Mouse (Mus musculus): Measurements from ENCODE around the gene Olig1.

The Olig1 gene

GRCm38 (mm10) chr16:91269468-91270211, at the start of gene Olig1:
Gene Olig1, plus strand, starts transcription at chr16:91269772.
- in situ Hi-C loops (cut with MboI, MseI), result no loop called here

GRCm38 (mm10) chr16:91222171-91222642, 47.4 kb upstream of the Olig1 start:
- in situ Hi-C loops (cut with MboI, MseI), result no loop called here

DNA sequence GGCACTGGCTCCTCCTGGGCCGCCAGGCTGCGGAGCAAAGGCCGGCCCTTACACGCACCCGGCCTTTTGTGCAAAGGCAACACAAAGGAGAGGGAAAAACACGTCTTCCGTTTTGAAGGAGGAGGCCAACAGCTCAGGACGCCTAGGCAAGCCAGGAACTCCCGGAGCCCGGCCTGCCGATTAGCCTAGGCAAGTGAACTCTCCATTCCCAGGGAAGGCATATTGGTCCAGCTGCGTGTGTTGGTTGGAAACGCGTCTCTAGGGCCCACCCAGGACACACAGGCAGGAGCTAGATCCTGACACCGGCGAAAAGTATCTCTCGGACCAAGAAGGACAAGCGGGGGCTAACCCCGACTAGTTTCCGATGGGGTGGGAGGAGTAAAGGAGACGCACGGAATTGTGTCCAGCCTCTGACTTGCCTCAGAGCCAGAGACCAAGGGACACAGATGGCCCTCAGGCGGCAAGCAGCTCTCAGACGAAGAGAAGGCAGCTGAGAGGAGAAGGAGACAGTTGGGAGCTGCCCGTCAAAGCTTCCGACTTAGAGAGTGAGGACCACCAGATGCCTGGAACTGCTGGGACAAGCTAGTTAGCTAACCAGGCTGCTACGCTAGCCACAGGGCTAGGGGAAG, 46.8 kb upstream of the Olig1 start:
- in situ Hi-C loops (cut with MboI, MseI), result no loop called here

DNA sequence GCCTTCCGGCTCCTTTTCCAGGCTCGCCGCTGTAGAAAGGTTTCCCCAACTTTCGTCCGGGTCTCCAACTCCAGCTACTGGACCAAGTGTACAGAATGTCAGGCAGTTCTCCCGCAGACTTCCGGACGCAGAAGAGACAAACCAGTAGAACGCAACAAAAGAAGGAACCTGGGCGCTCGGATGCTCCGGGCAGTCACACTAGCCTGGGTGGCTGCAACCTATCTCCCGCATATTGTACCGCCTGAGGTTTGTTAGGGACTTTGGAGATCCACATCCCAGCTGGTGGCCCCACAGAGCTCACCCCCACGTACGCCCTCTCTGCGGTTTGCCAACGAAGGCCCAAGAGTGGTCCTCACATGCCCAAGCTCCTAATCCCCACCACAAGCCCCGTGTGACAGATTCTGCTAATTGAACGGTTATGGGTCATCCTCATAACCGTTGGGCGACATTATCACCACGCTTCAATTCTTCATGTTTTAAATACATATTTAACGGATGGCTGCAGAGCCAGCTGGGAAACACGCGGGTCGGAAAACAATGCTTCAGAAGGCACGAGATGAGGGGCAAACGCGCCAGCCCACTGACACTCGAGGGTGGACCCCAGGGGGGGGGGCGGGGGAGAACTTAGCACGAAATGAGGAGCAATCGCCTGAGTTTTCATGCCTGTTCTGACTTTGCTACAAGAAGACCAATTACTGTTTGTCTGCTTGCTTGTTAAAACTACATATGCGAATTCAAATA, 46.1 kb upstream of the Olig1 start:
- in situ Hi-C loops (cut with MboI, MseI), result no loop called here

- in situ Hi-C loops (cut with MboI, MseI), result no loop called here
Observed at GRCm38 (mm10) chr16:91224068-91224402, 45.5 kb upstream of the Olig1 start.

GRCm38 (mm10) chr16:91224481-91225232, 44.9 kb upstream of the Olig1 start:
- in situ Hi-C loops (cut with MboI, MseI), result no loop called here

DNA sequence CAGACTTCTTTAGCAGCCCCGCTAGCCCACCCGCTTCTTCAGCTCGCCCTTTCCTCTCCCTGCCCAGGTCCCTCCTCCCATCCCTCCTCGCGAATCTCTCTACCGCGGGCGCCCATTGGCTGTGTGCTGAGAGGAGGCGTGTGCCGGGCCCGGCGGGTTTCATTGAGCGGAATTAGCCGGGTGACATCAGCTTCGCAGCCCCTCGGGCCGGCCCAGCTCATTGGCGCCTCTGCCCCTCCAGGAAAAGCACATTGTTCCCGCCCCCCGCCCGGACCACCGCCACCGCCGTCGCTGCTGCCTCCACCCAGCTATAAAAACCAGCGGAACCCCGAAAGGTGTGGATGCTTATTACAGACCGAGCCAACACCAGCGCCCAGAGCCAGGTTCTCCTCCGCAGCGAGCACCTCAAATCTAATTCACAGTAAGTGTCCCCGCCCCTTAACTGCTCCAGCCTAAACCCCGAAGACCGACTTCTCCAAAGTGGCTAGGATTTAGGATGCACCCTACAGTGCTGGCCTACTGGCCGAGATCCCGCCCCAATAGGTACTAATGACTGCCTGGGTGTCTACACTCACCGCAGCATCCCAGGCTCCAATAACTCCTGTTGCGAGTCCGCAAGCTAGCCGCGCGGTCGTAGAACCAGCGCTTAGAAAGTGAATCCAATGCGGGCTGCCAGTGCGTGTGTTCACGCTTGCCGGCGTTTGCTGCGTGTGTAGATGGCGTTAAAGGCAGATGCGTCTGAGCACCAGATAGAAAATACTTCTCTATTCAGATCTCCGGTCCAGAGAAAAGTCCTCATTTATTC, 44.1 kb upstream of the Olig1 start, which contains the start of gene Olig2:
Gene Olig2, plus strand, starts transcription at position 225 of the 805 bp plus-strand sequence.
- in situ Hi-C loops (cut with MboI, MseI), result no loop called here

DNA sequence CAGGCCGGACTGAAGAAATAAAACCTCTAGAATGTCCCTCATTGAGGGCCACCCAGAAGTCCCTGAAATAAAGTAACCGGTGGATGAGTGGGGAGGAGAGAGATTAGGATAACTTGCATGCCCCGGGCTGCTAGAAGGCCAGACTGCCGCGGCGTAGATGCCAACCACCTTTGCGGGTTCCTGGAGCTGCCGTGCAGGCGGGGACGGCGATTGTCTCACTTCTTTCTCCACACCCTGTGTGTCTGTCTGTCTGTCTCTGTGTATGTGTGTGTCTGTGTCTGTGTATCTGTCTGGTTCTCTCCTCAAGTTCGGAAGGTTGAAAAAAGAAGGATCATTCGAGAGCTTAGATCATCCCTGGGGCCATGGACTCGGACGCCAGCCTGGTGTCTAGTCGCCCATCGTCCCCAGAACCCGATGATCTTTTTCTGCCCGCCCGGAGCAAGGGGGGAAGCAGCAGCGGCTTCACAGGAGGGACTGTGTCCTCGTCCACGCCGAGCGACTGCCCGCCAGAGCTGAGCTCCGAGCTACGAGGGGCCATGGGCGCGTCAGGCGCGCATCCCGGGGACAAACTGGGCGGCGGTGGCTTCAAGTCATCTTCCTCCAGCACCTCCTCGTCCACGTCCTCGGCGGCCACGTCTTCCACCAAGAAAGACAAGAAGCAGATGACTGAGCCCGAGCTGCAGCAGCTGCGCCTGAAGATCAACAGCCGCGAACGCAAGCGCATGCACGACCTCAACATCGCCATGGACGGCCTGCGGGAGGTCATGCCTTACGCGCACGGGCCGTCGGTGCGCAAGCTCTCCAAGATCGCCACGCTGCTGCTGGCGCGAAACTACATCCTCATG, 43.3 kb upstream of the Olig1 start:
- in situ Hi-C loops (cut with MboI, MseI), result no loop called here

GRCm38 (mm10) chr16:91226883-91227759, 42.5 kb upstream of the Olig1 start:
- in situ Hi-C loops (cut with MboI, MseI), result no loop called here

- in situ Hi-C loops (cut with MboI, MseI), result no loop called here
Observed at GRCm38 (mm10) chr16:91227760-91228043, 41.9 kb upstream of the Olig1 start.

DNA sequence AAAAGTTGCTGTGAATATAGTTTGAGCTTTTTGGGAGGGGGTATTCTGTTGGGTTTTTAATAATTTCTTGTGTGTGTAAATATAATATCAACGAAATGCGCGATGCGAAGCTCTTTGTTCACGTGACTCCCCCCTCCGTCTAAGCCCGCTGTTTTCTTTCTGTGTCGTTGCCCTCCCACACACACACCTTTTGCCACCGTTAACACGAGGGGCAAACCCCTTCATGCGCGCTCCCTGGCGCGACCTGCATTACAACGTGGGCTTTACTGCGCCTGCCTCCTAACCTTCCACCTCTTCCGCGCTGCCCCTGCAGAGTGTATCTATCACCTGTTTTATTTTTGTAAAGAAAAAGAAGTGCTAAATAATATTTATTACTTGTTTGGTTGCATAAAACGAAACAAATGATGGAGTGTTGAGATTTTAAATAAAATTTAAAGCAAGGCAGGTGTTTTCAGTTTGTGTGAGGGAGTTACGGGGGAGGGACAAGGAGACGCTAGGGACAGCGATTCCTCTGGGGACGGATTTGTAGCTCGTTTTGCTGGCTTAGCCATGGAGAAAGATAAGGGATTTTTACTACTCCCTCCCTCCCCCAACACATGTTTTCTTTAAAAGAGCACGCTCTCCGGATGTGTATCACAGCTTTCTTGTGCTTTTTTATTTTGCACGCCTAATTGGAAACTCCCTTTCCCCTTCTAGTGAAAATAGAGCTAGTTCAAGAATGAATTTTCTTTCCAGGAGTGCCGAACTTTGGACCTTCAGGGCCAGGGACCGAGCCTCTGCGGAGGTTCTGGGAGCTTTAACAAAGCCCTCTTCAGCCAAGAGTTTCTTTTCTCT, 41.1 kb upstream of the Olig1 start:
- in situ Hi-C loops (cut with MboI, MseI), result no loop called here

DNA sequence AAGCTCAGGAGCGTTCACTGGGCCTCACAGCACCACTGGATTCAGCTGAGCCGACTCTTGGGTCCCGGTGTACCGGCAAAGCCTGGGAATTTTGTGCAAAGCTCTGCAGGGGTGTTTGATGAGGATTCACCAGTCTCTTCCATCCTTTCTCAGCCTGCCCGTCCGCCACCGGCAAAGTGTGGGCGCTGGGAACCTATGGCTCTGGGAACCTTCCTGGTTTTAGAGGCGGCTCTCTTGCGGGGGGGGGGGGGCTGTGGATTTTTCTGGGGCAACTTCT, 40.6 kb upstream of the Olig1 start:
- in situ Hi-C loops (cut with MboI, MseI), result no loop called here

- in situ Hi-C loops (cut with MboI, MseI), result loop anchor here (10.0 kb wide), 1 partner anchor 325 kb away; no protein-coding TSS in a partner anchor
Observed at GRCm38 (mm10) chr16:91229643-91230042, 39.9 kb upstream of the Olig1 start.

GRCm38 (mm10) chr16:91231781-91232469, 37.6 kb upstream of the Olig1 start:
- in situ Hi-C loops (cut with MboI, MseI), result loop anchor here (10.0 kb wide), 1 partner anchor 327 kb away; no protein-coding TSS in a partner anchor

GRCm38 (mm10) chr16:91232470-91233240, 36.9 kb upstream of the Olig1 start:
- in situ Hi-C loops (cut with MboI, MseI), result loop anchor here (10.0 kb wide), 1 partner anchor 328 kb away; no protein-coding TSS in a partner anchor

DNA sequence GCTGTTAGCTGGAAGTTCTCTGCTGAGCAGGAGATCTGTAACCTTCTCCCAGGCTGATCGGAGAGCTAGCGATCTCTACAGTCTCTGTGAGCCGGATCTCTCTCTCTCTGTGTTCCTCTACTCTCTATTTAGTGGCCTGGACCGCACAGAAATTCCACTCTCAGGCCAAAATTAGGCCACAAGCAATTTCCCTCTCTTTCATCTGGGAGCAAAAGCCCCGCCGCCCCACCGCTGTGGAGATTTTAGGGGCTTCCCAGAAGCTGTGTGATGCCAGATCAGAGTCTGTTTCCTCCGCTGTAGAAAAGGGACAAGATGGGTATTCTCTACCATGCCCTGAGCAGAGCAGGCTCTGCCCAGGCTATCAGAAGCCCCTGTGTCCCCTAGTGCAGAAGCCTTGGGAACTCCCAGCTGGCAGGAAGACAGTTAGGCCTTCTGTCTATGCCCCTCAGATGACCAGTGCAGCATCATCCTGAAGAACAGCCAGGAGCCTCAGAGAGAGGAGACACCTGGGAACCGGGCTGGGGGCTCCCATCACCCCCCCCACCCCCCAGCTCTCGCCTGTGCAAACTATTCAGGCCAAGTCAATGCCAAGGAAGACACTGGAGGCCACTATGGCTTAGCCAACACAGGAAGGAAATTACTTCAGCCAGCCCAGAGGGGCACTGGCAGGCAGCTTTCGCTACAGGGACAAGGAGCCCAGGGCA, 36.2 kb upstream of the Olig1 start:
- in situ Hi-C loops (cut with MboI, MseI), result loop anchor here (10.0 kb wide), 1 partner anchor 329 kb away; no protein-coding TSS in a partner anchor

All from T-helper 2 cell (primary cell).